In genomic region chr16:29198461-29198860, GRCm38 (mm10) we compare ENCODE assay signal across 8 mouse cellular contexts. TPM values are rescaled to one million over a fixed set of nuclear protein-coding genes. Genes with fewer than 3 reads are reported as not detected.
DNase-seq lines count a peak whose midpoint lies in the region; ATAC-seq lines count a peak whose summit lies in the region.

No protein-coding gene starts in this region.

- no peak overlapping the region for H3K9ac ChIP-seq in kidney, embryonic 15.5 days
- H3K9ac ChIP-seq in heart, embryonic 16.5 days (ENCODE audit: low read length) = no peak overlapping the region

- 17% methylated on average over 5 of the region's 5 CpGs for WGBS in kidney, embryonic 15.5 days
- 9% methylated on average over 5 of the region's 5 CpGs for WGBS in embryonic facial prominence, embryonic 10.5 days
- WGBS in heart, embryonic 16.5 days = 11% methylated on average over 5 of the region's 5 CpGs

- ATAC-seq in kidney, embryonic 15.5 days (replicated peaks; ENCODE audit: low FRiP score) = 0 out of 2 replicates have a peak, but pooled peaks have one; percentile 43
- ATAC-seq in heart, embryonic 16.5 days (replicated peaks; ENCODE audit: extremely low read depth, insufficient read depth, low FRiP score) = peak; percentile 65
- no peak for ATAC-seq in granulocyte monocyte progenitor cell, adult 5-6 weeks (replicated peaks; ENCODE audit: poor library complexity, severe bottlenecking)
- ATAC-seq in erythroblast, adult 5-6 weeks (replicated peaks; ENCODE audit: low FRiP score, poor library complexity, severe bottlenecking) = no peak
- no peak for ATAC-seq in inflammation-experienced regulatory T-cells, adult 6 months

- H3K36me3 ChIP-seq in kidney, embryonic 15.5 days = no peaks in the 10 kb centered on the region
- H3K36me3 ChIP-seq in embryonic facial prominence, embryonic 10.5 days (replicated peaks) = no peaks in the 10 kb centered on the region
- H3K36me3 ChIP-seq in heart, embryonic 16.5 days (ENCODE audit: control insufficient read depth, insufficient read depth) = no peaks in the 10 kb centered on the region

- 0 out of 2 replicates have a peak, but pooled peaks cover 3% of the 10 kb centered on the region for H3K27me3 ChIP-seq in kidney, embryonic 15.5 days
- peaks cover 8% of the 10 kb centered on the region; the same call in 1 of the 2 replicates for H3K27me3 ChIP-seq in embryonic facial prominence, embryonic 10.5 days (replicated peaks; ENCODE audit: low read depth, poor library complexity, severe bottlenecking)
- H3K27me3 ChIP-seq in heart, embryonic 16.5 days (ENCODE audit: control insufficient read depth, insufficient read depth, low read length) = no peaks in the 10 kb centered on the region

- H3K27ac ChIP-seq in kidney, embryonic 15.5 days = no peak overlapping the region
- no peak overlapping the region for H3K27ac ChIP-seq in embryonic facial prominence, embryonic 10.5 days (replicated peaks)
- no peak overlapping the region for H3K27ac ChIP-seq in heart, embryonic 16.5 days (ENCODE audit: low read length)

- no peaks in the 10 kb centered on the region for H3K9me3 ChIP-seq in kidney, embryonic 15.5 days (replicated peaks)
- no peaks in the 10 kb centered on the region for H3K9me3 ChIP-seq in embryonic facial prominence, embryonic 10.5 days
- H3K9me3 ChIP-seq in heart, embryonic 16.5 days (replicated peaks; ENCODE audit: control insufficient read depth, low read length) = no peaks in the 10 kb centered on the region

- H3K4me1 ChIP-seq in kidney, embryonic 15.5 days = no peaks in the 10 kb centered on the region
- peaks cover 20% of the 10 kb centered on the region for H3K4me1 ChIP-seq in embryonic facial prominence, embryonic 10.5 days
- peaks cover 13% of the 10 kb centered on the region for H3K4me1 ChIP-seq in heart, embryonic 16.5 days (ENCODE audit: control insufficient read depth, insufficient read depth, low read length)

- H3K4me3 ChIP-seq in kidney, embryonic 15.5 days (replicated peaks) = no peak overlapping the region
- H3K4me3 ChIP-seq in embryonic facial prominence, embryonic 10.5 days = no peak overlapping the region
- H3K4me3 ChIP-seq in heart, embryonic 16.5 days (ENCODE audit: low read length) = no peak overlapping the region

- H3K4me2 ChIP-seq in kidney, embryonic 15.5 days = no peak overlapping the region
- H3K4me2 ChIP-seq in heart, embryonic 16.5 days (ENCODE audit: low read depth, low read length) = peak overlapping the region; percentile 18; the same call in 1 of the 2 replicates

- DNase-seq in kidney, postnatal 36 days = no peak
- DNase-seq in embryonic facial prominence, embryonic 10.5 days (ENCODE audit: low spot score) = peak; percentile 39
- DNase-seq in right cerebral cortex, adult 18-20 months = peak; percentile 66

RNA-seq across cellular contexts. Expression of gene Hrasls, which starts 11.0 kb away (rescaled TPM):
- polyA plus RNA-seq in kidney, embryonic 15.5 days (2015; fragmentation: Nextera tagmentation; extraction: Ambion mirVana) = 0.62 and 0.63 TPM in 2 replicates
- polyA plus RNA-seq in embryonic facial prominence, embryonic 10.5 days (2016; fragmentation: Nextera tagmentation; extraction: Ambion mirVana) = 0.92 and 1.5 TPM in 2 replicates
- polyA plus RNA-seq in heart, embryonic 16.5 days (2015; fragmentation: Nextera tagmentation; extraction: Ambion mirVana) = 1.2 and 1.3 TPM in 2 replicates
- not detected in 2 replicates for total RNA-seq in granulocyte monocyte progenitor cell, adult 5-6 weeks (2014; fragmentation: Nextera tagmentation)
- not detected in 2 replicates for total RNA-seq in granulocyte monocyte progenitor cell, adult 5-6 weeks (2017)
- total RNA-seq in erythroblast, adult 5-6 weeks (2015; ENCODE audit: low replicate concordance) = not detected in 2 replicates
- not detected in 2 replicates for total RNA-seq in erythroblast, adult 5-6 weeks (2017; ENCODE audit: low replicate concordance)
- not detected for polyA plus RNA-seq in inflammation-experienced regulatory T-cells, adult 6 months (2017; shearing (Covaris generic))

Comparison
In these comparisons a context has a peak if more than half of its experiments do, and no peak if none do; other contexts are left out.
1. ATAC-seq: peak in kidney, embryonic 15.5 days (single experiment) and heart, embryonic 16.5 days (single experiment); none in granulocyte monocyte progenitor cell, adult 5-6 weeks (single experiment), erythroblast, adult 5-6 weeks (single experiment) and inflammation-experienced regulatory T-cells, adult 6 months (single experiment).
2. DNase-seq: peak in embryonic facial prominence, embryonic 10.5 days (single experiment) and right cerebral cortex, adult 18-20 months (single experiment); none in kidney, postnatal 36 days (0 of 2).